Mouse (Mus musculus): Measurements from ENCODE around the gene Helz2. TPM values are rescaled to one million over a fixed set of nuclear protein-coding genes. Genes with fewer than 3 reads are reported as not detected.
A peak's percentile ranks its signal among the peaks of the same experiment; 100 is the strongest.

Gene Helz2
- polyA plus RNA-seq, 1 experiment, result 67.3 TPM

DNA sequence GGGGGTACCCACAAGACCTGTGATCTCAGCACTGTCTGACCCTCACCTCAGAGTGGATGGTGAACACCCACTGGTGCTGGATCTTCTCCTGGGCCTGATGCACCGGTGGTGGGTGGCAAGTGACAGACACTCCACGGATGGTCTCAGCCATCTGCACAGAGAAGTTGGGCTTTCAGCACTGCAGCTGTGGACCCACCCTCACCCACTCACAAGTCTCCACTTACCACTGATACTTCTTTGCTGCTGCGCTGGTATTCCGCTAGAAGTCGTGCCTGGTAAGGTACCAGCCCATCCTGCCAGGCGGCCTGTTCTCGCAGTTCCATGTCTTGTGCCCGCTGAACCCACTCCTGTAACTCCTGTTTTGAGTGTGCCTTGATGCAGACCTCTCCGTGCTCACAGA lies 2.6 kb downstream of the Helz2 start:
- 94% methylated on average over 9 of the region's 9 CpGs for WGBS
- H3K27me3 ChIP-seq (ENCODE audit: control insufficient read depth, insufficient read depth, low read length), result no peaks in the 10 kb centered on the region
- TF ChIP-seq CTCF (IDR thresholded peaks at IDR 0.05; ENCODE audit: extremely low read depth, insufficient read length, insufficient replicate concordance, low read depth, low read length), result no peak
- TF ChIP-seq POLR2A (IDR thresholded peaks at IDR 0.05; ENCODE audit: low read depth, low read length), result no peak
- no peak overlapping the region for H3K27ac ChIP-seq (ENCODE audit: insufficient read depth, low read depth, low read length)
- peaks cover 49% of the 10 kb centered on the region for H3K36me3 ChIP-seq (ENCODE audit: control insufficient read depth, insufficient read depth, low read length)
- H3K4me3 ChIP-seq (ENCODE audit: low read depth, low read length), result peak overlapping the region; percentile 88
- peaks cover 28% of the 10 kb centered on the region for H3K4me1 ChIP-seq (ENCODE audit: control insufficient read depth, insufficient read depth, insufficient read length, low read length)

DNA sequence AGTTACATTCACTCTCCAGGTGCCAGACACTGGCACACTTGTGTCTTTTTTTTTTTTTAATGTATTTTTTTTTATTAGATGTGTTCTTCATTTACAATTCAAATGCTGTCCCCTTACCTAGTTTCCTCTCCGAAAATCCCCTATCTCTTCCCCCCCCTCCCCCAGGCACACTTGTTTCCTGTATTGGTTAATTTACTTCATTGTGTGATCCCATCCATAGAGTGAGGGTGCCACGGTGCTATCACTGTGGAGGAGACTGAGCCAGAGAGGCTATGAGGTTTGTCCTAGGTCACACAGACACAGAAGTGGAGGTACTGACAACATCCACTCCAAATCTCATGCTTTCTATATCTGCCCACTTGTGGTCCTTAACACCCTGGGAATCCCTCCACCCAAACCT lies 3.0 kb downstream of the Helz2 start:
- H3K4me3 ChIP-seq (ENCODE audit: low read depth, low read length), result peak overlapping the region; percentile 88
- H3K27me3 ChIP-seq (ENCODE audit: control insufficient read depth, insufficient read depth, low read length), result no peaks in the 10 kb centered on the region
- peaks cover 53% of the 10 kb centered on the region for H3K36me3 ChIP-seq (ENCODE audit: control insufficient read depth, insufficient read depth, low read length)
- TF ChIP-seq POLR2A (IDR thresholded peaks at IDR 0.05; ENCODE audit: low read depth, low read length) (no peak), CTCF (IDR thresholded peaks at IDR 0.05; ENCODE audit: extremely low read depth, insufficient read length, insufficient replicate concordance, low read depth, low read length) (no peak)
- 76% methylated on average over 2 of the region's 2 CpGs for WGBS
- H3K27ac ChIP-seq (ENCODE audit: insufficient read depth, low read depth, low read length), result no peak overlapping the region
- H3K4me1 ChIP-seq (ENCODE audit: control insufficient read depth, insufficient read depth, insufficient read length, low read length), result peaks cover 26% of the 10 kb centered on the region

DNA sequence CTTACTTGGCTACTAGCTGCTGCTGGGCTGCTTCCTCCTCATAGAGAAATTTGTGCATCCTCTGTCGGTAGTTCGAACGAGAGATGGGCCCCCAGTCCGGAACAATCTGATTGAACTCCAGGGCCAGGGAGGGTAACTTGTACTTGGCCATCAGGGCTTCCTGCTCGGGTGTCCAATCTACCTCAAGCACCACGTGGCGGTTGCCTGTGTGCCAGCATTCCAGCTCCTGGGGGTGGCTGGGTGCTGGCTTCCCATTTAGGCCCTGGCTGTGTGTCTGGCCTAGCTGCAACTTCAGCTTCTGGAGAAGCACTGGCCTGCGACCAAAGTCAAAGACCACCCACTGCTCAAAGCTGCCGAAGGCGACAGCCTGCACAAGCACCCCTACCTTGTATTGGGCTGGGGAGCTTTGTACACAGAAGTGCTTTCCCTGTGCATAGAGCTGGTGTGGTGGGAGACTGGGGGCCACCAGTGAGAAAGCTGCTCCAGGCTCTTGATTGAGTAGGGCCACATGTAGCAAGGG lies 3.7 kb downstream of the Helz2 start:
- no peak overlapping the region for H3K4me3 ChIP-seq (ENCODE audit: low read depth, low read length)
- no peak overlapping the region for H3K27ac ChIP-seq (ENCODE audit: insufficient read depth, low read depth, low read length)
- no peaks in the 10 kb centered on the region for H3K27me3 ChIP-seq (ENCODE audit: control insufficient read depth, insufficient read depth, low read length)
- H3K4me1 ChIP-seq (ENCODE audit: control insufficient read depth, insufficient read depth, insufficient read length, low read length), result peaks cover 26% of the 10 kb centered on the region
- TF ChIP-seq POLR2A (IDR thresholded peaks at IDR 0.05; ENCODE audit: low read depth, low read length) (no peak), CTCF (IDR thresholded peaks at IDR 0.05; ENCODE audit: extremely low read depth, insufficient read length, insufficient replicate concordance, low read depth, low read length) (no peak)
- WGBS, result 81% methylated on average over 10 of the region's 10 CpGs
- peaks cover 60% of the 10 kb centered on the region for H3K36me3 ChIP-seq (ENCODE audit: control insufficient read depth, insufficient read depth, low read length)

GRCm38 (mm10) chr2:181237251-181238014 lies 4.4 kb downstream of the Helz2 start:
- no peak overlapping the region for H3K27ac ChIP-seq (ENCODE audit: insufficient read depth, low read depth, low read length)
- TF ChIP-seq POLR2A (IDR thresholded peaks at IDR 0.05; ENCODE audit: low read depth, low read length), result no peak
- TF ChIP-seq CTCF (IDR thresholded peaks at IDR 0.05; ENCODE audit: extremely low read depth, insufficient read length, insufficient replicate concordance, low read depth, low read length), result no peak
- H3K4me3 ChIP-seq (ENCODE audit: low read depth, low read length), result no peak overlapping the region
- H3K4me1 ChIP-seq (ENCODE audit: control insufficient read depth, insufficient read depth, insufficient read length, low read length), result peaks cover 26% of the 10 kb centered on the region
- WGBS, result 89% methylated on average over 17 of the region's 17 CpGs
- peaks cover 67% of the 10 kb centered on the region for H3K36me3 ChIP-seq (ENCODE audit: control insufficient read depth, insufficient read depth, low read length)
- H3K27me3 ChIP-seq (ENCODE audit: control insufficient read depth, insufficient read depth, low read length), result no peaks in the 10 kb centered on the region

GRCm38 (mm10) chr2:181235681-181236566 lies 5.9 kb downstream of the Helz2 start:
- Histone ChIP-seq H3K27me3 (ENCODE audit: control insufficient read depth, insufficient read depth, low read length) (no peaks in the 10 kb centered on the region), H3K4me3 (ENCODE audit: low read depth, low read length) (no peak overlapping the region), H3K36me3 (ENCODE audit: control insufficient read depth, insufficient read depth, low read length) (peaks cover 81% of the 10 kb centered on the region), H3K4me1 (ENCODE audit: control insufficient read depth, insufficient read depth, insufficient read length, low read length) (peaks cover 23% of the 10 kb centered on the region), H3K27ac (ENCODE audit: insufficient read depth, low read depth, low read length) (no peak overlapping the region)
- TF ChIP-seq CTCF (IDR thresholded peaks at IDR 0.05; ENCODE audit: extremely low read depth, insufficient read length, insufficient replicate concordance, low read depth, low read length), result no peak
- no peak for TF ChIP-seq POLR2A (IDR thresholded peaks at IDR 0.05; ENCODE audit: low read depth, low read length)
- 83% methylated on average over 23 of the region's 23 CpGs for WGBS

DNA sequence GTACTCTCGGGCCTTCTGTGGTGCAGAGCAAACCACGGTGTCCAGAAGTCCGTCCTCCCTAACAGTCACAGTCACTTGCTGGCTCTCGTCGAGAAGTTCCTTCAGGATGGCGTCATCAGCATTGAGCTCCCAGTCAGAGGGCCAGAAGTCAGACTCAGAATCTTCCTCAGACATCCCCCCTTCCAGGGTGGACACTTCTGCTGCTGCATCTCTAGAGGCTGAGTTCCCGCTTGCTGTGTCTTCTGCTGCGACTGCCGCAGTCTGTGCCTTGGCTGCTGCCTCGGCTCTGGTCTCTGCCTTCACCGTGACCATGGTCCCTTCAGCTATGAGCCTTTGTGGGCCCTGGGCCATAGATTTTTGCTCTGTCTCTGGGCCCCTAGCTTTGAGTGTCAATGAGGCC lies 7.1 kb downstream of the Helz2 start:
- Histone ChIP-seq H3K4me1 (ENCODE audit: control insufficient read depth, insufficient read depth, insufficient read length, low read length) (peaks cover 11% of the 10 kb centered on the region), H3K36me3 (ENCODE audit: control insufficient read depth, insufficient read depth, low read length) (peaks cover 87% of the 10 kb centered on the region), H3K4me3 (ENCODE audit: low read depth, low read length) (no peak overlapping the region), H3K27me3 (ENCODE audit: control insufficient read depth, insufficient read depth, low read length) (no peaks in the 10 kb centered on the region), H3K27ac (ENCODE audit: insufficient read depth, low read depth, low read length) (no peak overlapping the region)
- WGBS, result 91% methylated on average over 11 of the region's 11 CpGs
- TF ChIP-seq POLR2A (IDR thresholded peaks at IDR 0.05; ENCODE audit: low read depth, low read length) (no peak), CTCF (IDR thresholded peaks at IDR 0.05; ENCODE audit: extremely low read depth, insufficient read length, insufficient replicate concordance, low read depth, low read length) (no peak)

DNA sequence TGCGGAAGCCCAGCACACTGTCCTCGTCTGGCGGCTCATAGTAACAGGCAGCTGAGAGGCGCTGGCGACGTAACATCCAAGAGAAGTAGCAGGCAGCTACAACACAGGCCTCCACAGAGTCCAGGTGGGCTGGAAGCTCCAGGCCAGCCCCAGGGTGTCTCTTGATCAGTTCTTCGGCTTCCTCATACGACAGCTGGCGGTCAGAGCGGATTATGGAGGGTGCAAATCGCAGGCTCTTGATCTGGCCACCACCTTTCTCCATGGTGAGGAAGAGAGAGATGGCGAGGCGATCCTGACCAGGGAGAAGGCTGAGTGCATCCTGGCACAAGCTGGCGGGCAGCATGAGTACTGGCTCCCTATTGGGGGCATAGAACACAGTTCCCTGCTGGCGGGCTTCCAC lies 8.4 kb downstream of the Helz2 start:
- Histone ChIP-seq H3K36me3 (ENCODE audit: control insufficient read depth, insufficient read depth, low read length) (peaks cover 92% of the 10 kb centered on the region), H3K27ac (ENCODE audit: insufficient read depth, low read depth, low read length) (no peak overlapping the region), H3K27me3 (ENCODE audit: control insufficient read depth, insufficient read depth, low read length) (no peaks in the 10 kb centered on the region), H3K4me3 (ENCODE audit: low read depth, low read length) (no peak overlapping the region), H3K4me1 (ENCODE audit: control insufficient read depth, insufficient read depth, insufficient read length, low read length) (peaks cover 4% of the 10 kb centered on the region)
- 93% methylated on average over 15 of the region's 15 CpGs for WGBS
- TF ChIP-seq POLR2A (IDR thresholded peaks at IDR 0.05; ENCODE audit: low read depth, low read length), result no peak
- TF ChIP-seq CTCF (IDR thresholded peaks at IDR 0.05; ENCODE audit: extremely low read depth, insufficient read length, insufficient replicate concordance, low read depth, low read length), result no peak
